Mouse (Mus musculus): ENCODE measurements around the gene Nup160. TPM values are rescaled to one million over a fixed set of nuclear protein-coding genes. Genes with fewer than 3 reads are reported as not detected.

Nup160 gene
- polyA plus RNA-seq (2015; fragmentation: Nextera tagmentation; extraction: Ambion mirVana) = 26.8 and 28.8 TPM in 2 replicates

DNA sequence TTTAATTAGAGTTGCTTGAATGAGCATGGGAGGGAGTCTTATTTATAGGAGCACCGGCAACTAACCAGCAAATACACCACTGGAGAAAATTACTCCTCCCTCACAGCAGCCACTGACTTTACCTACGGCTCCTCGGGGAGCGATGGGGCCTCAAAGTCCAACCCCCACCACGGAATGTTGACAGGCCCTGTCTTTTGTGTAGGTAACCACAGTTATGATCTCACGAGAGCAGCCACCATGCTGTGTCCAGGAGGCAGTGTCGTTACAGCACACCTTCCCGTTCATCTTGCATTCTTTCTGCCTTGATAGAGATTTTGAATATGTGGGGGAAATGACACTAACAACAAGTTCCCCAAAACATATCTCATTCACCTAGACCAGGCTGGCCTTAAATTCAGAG, at the start of gene Nup160:
Gene Nup160, plus strand, starts transcription at position 209 of the 400 bp plus-strand sequence.
- Histone ChIP-seq H3K9ac (replicated peaks) (no peak within 1 kb of the TSS), H3K4me3 (replicated peaks) (no peak within 1 kb of the TSS), H3K4me2 (replicated peaks) (no peak within 1 kb of the TSS), H3K27me3 (no peaks in the 10 kb centered on the region), H3K36me3 (peaks cover 3% of the 10 kb centered on the region; the same call in 1 of the 2 replicates), H3K9me3 (no peaks in the 10 kb centered on the region), H3K4me1 (replicated peaks) (peaks cover 23% of the 10 kb centered on the region), H3K27ac (no peak within 1 kb of the TSS)
- ATAC-seq = no peak
- 76% methylated on average over 8 of the region's 8 CpGs for WGBS

DNA sequence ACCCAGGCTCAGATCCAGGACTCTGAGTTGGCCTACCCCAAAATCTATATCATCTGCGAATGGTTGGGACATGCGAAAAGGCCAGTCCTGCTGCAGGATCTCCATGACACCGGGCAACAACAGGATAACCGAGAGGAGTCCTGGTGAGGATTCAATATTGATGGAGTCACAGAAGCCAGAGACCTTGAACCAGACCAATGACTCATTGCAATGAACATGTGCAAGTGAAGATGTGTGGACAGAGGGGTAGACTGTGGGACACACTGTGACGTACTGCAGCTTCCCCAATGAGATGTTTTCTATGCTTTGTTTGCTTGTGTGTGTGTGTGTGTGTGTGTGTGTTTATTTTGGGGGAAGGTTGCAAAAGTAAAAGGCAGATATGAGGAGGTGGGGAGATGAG, 48.8 kb upstream of the Nup160 start:
- no peak for ATAC-seq
- Histone ChIP-seq H3K27ac (no peak overlapping the region), H3K27me3 (no peaks in the 10 kb centered on the region), H3K4me3 (replicated peaks) (no peak overlapping the region), H3K36me3 (no peaks in the 10 kb centered on the region), H3K9ac (replicated peaks) (no peak overlapping the region), H3K9me3 (no peaks in the 10 kb centered on the region), H3K4me1 (replicated peaks) (no peaks in the 10 kb centered on the region), H3K4me2 (replicated peaks) (no peak overlapping the region)
- 90% methylated on average over 5 of the region's 5 CpGs for WGBS

DNA sequence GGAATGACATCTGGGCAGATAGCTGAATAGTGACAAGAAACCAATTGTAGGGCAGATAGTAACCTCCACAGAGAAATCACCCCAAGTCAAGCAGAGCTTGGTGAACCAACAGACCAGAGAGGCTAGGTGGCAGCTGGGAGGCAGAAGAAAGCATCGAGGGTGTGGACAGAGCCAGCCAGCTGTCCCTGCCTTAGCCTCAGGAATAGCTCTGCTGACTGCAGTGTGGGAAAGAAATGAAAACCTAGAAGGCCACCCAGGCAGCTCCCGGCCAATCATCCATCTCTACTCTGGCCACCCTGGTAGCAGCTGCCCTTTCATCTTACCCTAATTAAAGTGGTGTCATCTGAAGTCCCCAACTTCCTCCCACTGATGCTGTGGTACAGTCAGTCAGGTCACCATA, 47.5 kb upstream of the Nup160 start:
- Histone ChIP-seq H3K27me3 (no peaks in the 10 kb centered on the region), H3K36me3 (no peaks in the 10 kb centered on the region), H3K4me2 (replicated peaks) (no peak overlapping the region), H3K9me3 (no peaks in the 10 kb centered on the region), H3K9ac (replicated peaks) (no peak overlapping the region), H3K27ac (no peak overlapping the region), H3K4me1 (replicated peaks) (no peaks in the 10 kb centered on the region), H3K4me3 (replicated peaks) (no peak overlapping the region)
- no peak for ATAC-seq
- WGBS = 66% methylated on average over 2 of the region's 2 CpGs

DNA sequence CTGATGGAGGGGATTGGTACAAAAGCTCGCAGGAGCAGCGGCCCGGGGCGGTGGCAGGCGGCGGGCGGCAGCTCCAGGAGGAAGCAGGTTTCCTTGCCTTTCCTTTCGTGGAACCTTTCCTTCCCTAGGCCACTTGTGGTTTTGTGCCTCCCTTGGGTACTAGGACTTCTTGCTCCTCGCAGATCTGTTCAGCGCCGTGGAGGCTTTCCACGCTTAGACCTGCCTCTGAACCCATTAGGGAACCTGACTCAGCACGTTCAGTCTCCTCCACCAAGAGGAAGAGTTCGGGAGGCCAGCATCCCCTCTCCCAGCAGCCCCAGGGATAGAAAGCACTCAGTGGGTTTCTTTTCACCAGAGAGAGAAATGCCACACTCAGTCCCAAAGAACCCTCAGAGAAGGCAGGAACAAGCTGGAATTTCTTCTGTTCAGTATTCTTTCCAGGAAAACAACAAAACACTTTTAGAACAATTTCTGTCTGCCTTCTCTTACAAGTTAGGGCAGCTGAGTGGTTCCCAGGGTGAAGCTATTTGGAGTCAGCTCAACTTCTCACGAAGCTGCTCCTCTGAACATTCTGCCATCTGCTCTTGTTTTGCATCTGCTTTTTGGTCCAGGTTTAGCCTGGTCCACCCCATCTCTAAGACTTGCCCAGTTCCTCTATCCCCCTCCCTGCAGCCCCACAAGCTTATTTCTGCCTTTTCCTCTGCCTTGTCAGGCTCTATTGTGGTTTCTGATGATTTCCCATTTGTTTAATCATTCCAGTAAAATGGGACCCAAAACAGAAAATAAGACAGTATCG, 44.9 kb upstream of the Nup160 start:
- Histone ChIP-seq H3K4me3 (replicated peaks) (no peak overlapping the region), H3K9me3 (no peaks in the 10 kb centered on the region), H3K27ac (no peak overlapping the region), H3K4me2 (replicated peaks) (no peak overlapping the region), H3K36me3 (no peaks in the 10 kb centered on the region), H3K4me1 (replicated peaks) (no peaks in the 10 kb centered on the region), H3K9ac (replicated peaks) (no peak overlapping the region), H3K27me3 (no peaks in the 10 kb centered on the region)
- no peak for ATAC-seq
- 73% methylated on average over 16 of the region's 16 CpGs for WGBS

DNA sequence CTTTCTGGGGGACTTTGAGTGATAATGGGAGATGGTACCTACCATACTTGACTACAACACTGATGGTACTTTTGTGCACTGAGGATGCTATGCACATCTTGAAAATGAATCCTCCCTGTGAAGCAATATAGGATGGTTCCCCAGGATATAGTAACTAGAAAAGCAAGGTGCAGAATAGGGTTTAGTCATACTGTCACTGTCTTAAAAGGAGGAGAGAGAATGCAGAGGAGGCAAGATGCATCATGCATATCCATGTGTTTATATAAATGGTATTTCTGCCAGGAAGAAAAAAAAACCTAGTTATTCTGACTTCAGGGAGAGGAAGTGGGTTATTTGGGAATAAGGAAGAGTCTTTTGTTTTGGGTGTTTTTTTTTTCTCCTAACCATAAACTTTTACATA, 42.3 kb upstream of the Nup160 start:
- H3K36me3 ChIP-seq = no peaks in the 10 kb centered on the region
- no peak overlapping the region for H3K4me3 ChIP-seq (replicated peaks)
- H3K9ac ChIP-seq (replicated peaks) = no peak overlapping the region
- no peaks in the 10 kb centered on the region for H3K9me3 ChIP-seq
- H3K4me2 ChIP-seq (replicated peaks) = no peak overlapping the region
- no peak overlapping the region for H3K27ac ChIP-seq
- ATAC-seq = no peak
- no peaks in the 10 kb centered on the region for H3K4me1 ChIP-seq (replicated peaks)
- no peaks in the 10 kb centered on the region for H3K27me3 ChIP-seq

DNA sequence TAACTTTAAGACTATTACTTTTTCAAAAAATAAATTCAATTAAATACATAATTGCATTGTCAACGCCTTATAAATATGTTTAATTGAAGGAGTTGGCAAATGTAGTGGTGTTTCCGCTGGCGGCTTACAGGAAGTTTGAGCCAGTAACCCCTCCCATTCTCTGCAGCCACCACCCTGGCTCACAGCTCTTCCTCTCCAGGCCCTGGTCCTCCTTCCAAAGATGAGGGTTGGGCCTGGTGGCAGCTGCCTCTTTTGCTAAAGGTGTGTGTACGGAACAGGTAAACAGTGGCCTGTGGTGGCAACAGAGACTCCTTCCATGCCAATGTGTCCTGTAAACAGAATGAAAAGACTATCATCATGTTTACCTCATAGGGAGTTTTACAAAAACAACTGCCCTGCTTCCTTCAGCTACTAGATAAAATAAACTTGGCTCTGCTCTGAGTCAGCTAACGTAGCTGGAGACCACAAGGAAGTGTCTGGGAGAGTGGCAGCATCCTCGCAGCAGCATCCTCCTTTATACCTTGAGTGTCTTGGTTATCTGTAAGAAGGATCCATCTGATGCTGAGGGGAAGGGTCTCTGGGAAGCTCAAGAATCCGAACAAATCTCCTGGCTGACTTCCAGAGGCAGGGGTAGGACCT, 41.8 kb upstream of the Nup160 start:
- Histone ChIP-seq H3K4me1 (replicated peaks) (no peaks in the 10 kb centered on the region), H3K9me3 (no peaks in the 10 kb centered on the region), H3K36me3 (no peaks in the 10 kb centered on the region), H3K27me3 (no peaks in the 10 kb centered on the region), H3K4me3 (replicated peaks) (no peak overlapping the region), H3K4me2 (replicated peaks) (no peak overlapping the region), H3K9ac (replicated peaks) (no peak overlapping the region), H3K27ac (no peak overlapping the region)
- ATAC-seq = no peak
- WGBS = 75% methylated on average over 7 of the region's 7 CpGs

DNA sequence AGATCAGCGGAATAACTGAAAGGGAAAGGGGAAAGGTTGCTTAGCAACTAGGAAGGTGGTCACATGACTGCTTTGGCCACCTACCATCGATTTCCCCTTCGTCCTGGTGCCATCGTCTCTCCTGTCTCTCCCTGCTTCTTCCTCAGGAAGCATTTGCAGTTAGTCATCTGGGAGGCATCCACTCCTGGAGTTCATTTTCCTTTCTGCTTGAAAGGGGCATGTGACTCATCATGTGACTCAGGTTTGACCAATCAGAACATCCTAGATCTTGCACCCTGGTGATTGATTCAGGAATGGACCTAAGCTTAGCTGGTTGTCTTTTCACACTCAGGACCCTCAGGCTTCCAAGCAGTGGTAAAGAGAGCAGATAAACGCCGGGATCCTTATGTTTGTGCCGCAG, 40.2 kb upstream of the Nup160 start:
- H3K9me3 ChIP-seq = no peaks in the 10 kb centered on the region
- H3K36me3 ChIP-seq = no peaks in the 10 kb centered on the region
- H3K4me1 ChIP-seq (replicated peaks) = peaks cover 7% of the 10 kb centered on the region
- H3K9ac ChIP-seq (replicated peaks) = no peak overlapping the region
- WGBS = 83% methylated on average over 7 of the region's 7 CpGs
- ATAC-seq = no peak
- no peak overlapping the region for H3K27ac ChIP-seq
- H3K27me3 ChIP-seq = no peaks in the 10 kb centered on the region
- no peak overlapping the region for H3K4me3 ChIP-seq (replicated peaks)
- no peak overlapping the region for H3K4me2 ChIP-seq (replicated peaks)

DNA sequence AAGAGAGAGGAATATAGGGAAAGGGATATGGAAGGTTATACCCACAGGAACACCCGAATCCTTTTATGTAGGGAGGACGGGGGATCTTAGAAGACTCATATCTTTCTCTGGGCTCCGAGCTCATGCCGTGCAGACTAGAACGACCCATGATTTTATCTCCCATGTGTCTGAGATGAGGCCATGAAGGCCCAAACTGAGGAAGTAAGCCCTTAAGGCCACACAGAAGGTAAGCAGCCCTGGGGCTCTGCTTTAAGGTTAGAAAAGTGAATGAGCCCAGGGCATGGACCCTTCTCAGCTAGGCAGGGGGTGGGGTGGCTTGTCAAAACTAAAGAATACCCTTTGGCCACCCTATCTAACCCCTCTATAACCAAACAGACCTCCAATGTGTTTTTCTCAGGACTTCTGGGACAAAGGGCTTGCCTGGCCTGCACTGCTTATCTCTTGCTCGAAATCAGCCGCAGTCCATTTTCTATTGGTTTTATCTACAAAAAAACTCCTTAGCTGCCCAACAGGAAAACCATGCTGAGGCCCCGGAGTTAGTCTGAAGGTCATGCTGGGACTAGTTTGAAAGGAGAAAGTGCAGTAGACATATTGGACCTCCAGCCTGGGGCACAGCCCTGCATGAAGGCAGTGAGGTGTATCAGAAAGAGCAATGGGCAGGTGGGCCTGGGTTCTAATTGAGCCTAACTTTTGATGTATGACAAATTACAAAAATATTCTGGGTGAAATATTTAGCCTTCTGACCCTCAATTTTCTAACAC, 37.8 kb upstream of the Nup160 start:
- 90% methylated on average over 8 of the region's 8 CpGs for WGBS
- Histone ChIP-seq H3K4me1 (replicated peaks) (peaks cover 7% of the 10 kb centered on the region), H3K9me3 (no peaks in the 10 kb centered on the region), H3K36me3 (no peaks in the 10 kb centered on the region), H3K4me2 (replicated peaks) (no peak overlapping the region), H3K27ac (no peak overlapping the region), H3K9ac (replicated peaks) (no peak overlapping the region), H3K4me3 (replicated peaks) (no peak overlapping the region), H3K27me3 (no peaks in the 10 kb centered on the region)
- ATAC-seq = no peak

DNA sequence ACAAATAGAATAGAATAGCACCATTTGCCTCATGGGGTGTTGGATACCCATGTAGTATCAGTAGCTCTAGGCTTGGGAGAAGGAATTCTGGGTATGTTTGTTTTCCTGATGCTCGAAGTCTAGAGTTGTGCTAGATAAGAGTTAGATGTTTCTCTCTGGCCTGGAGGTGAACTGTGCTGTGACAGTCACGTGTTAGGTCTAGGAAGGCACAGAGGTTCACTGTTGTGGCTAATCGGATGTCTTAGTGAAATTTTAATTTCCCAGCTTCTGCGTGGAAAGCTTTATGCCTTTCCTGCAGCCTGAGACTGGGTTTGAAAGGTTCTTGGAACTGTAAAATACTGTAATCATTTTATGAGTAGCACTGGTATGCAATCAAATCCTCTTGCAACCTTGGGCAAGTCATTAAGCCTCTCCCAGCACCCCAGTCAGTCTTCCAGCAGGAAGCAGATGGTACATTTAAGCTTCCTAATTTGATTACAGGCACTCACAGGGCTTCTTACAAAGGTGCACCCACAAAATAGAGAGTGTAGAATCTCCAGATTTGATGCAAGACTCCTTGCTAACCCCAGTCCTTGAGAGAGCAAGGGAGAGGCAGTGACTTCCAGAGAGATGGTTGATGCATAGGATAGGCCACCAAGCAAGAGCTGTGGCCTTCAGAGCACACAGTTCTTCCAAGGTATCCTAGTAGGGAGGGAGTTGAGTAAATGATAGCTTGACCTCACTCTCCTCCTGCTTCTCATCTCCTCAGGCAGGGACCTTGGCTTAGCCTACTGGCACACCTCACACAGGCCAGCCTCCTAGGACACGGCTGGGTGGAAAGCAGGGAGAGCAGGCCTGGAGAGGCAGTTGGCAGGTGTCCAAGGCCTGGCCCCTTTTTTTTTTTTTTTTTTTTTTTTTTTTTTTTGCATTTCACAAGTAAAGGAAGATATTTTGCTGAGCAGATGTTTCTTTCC, 37.0 kb upstream of the Nup160 start:
- H3K4me3 ChIP-seq (replicated peaks) = no peak overlapping the region
- no peak overlapping the region for H3K4me2 ChIP-seq (replicated peaks)
- 73% methylated on average over 5 of the region's 5 CpGs for WGBS
- peaks cover 7% of the 10 kb centered on the region for H3K4me1 ChIP-seq (replicated peaks)
- H3K9me3 ChIP-seq = no peaks in the 10 kb centered on the region
- H3K9ac ChIP-seq (replicated peaks) = no peak overlapping the region
- H3K36me3 ChIP-seq = no peaks in the 10 kb centered on the region
- ATAC-seq = 0 out of 2 replicates have a peak, but pooled peaks have one; percentile 48
- no peak overlapping the region for H3K27ac ChIP-seq
- no peaks in the 10 kb centered on the region for H3K27me3 ChIP-seq

DNA sequence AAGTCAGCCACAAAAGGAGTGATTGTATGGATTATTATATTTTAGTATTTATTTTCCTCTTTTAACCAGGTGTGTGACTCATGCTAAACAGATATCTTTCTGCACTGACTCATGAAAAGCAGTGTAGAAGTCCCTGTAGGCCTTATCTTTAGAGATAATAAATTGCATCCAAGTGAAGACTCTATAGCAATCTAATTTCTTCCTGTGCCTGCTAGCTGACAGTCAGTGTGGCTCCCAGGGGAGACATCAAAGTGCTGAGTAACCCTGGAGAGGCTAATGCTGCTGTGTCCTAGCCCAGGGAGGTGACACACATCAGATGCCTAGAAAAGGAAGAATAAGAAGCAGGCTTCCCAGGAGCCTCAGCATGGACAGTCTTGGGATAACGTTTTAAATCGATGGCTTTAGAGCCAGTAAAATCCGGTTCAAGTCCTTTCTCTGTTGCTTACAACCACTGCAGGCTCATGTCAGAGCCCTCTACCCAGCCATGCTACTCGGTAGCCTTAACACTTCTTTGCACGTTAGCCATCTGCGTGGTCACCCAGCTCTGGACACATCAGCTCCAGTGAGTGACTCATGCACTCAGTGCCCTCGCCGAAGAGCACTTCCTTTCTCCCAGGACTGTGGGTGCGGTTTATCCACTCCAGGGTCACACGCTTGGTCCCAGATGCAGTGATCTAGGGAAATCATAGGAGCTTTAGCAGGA, 35.9 kb upstream of the Nup160 start:
- H3K9me3 ChIP-seq = no peaks in the 10 kb centered on the region
- WGBS = 74% methylated on average over 10 of the region's 10 CpGs
- H3K4me1 ChIP-seq (replicated peaks) = peaks cover 7% of the 10 kb centered on the region
- no peak overlapping the region for H3K4me3 ChIP-seq (replicated peaks)
- no peak overlapping the region for H3K9ac ChIP-seq (replicated peaks)
- no peak overlapping the region for H3K4me2 ChIP-seq (replicated peaks)
- ATAC-seq = peak; percentile 55; the same call in 1 of the 2 replicates
- no peaks in the 10 kb centered on the region for H3K36me3 ChIP-seq
- no peaks in the 10 kb centered on the region for H3K27me3 ChIP-seq
- no peak overlapping the region for H3K27ac ChIP-seq

DNA sequence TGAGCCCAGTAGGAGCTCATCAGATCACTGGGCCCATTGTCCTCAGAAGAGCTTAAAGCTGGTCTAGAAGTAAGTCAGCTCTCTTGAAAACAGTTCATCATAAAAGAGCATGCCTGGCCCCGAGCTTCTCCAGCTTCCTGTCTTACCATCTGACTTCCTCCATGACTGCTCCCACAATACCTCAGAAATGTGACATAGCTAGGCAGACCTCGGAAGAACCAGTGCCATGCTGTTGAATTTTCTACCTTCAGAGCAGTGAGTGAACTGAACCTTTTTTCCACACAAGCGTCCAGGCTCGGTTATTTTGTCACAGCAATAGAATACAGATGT, 35.3 kb upstream of the Nup160 start:
- H3K9ac ChIP-seq (replicated peaks) = no peak overlapping the region
- ATAC-seq = no peak
- peaks cover 7% of the 10 kb centered on the region for H3K4me1 ChIP-seq (replicated peaks)
- H3K9me3 ChIP-seq = no peaks in the 10 kb centered on the region
- no peaks in the 10 kb centered on the region for H3K27me3 ChIP-seq
- H3K27ac ChIP-seq = no peak overlapping the region
- H3K4me3 ChIP-seq (replicated peaks) = no peak overlapping the region
- H3K36me3 ChIP-seq = no peaks in the 10 kb centered on the region
- WGBS = 85% methylated on average over 4 of the region's 4 CpGs
- no peak overlapping the region for H3K4me2 ChIP-seq (replicated peaks)
